Mouse (Mus musculus) bone marrow macrophage, adult 2 months (primary cell): Measurements from ENCODE around the gene Lrrc1. TPM values are rescaled to one million over a fixed set of nuclear protein-coding genes. Genes with fewer than 3 reads are reported as not detected.

ENCODE experiments used
- H3K27ac ChIP-seq: 2 replicates; pipeline ENCODE4 v1.5.1; 2012; ENCODE audit warnings: low read depth, low read length; ENCODE audit not compliant: insufficient read depth
- H3K4me1 ChIP-seq: 2 replicates; pipeline ENCODE4 v1.6.1; 2012; ENCODE audit warnings: low read length; ENCODE audit not compliant: control insufficient read depth, insufficient read depth
- H3K4me3 ChIP-seq: 2 replicates; pipeline ENCODE4 v1.5.1; 2012; ENCODE audit warnings: mild to moderate bottlenecking, low read length, moderate library complexity; ENCODE audit not compliant: insufficient read depth
- CTCF ChIP-seq: IDR thresholded peaks from 2 replicates; pipeline ENCODE4 v1.5.1; 2012; ENCODE audit warnings: low read depth, mild to moderate bottlenecking, low read length, moderate library complexity
- POLR2A ChIP-seq: IDR thresholded peaks from 2 replicates; pipeline ENCODE4 v1.6.1; 2012; ENCODE audit warnings: mild to moderate bottlenecking, low read depth, low read length, borderline replicate concordance
- polyA plus RNA-seq: library from polyadenylated mRNA; stranded (reverse); fragments of >200 nt; gene quantifications from 2 replicates; pipeline ENCODE4 v1.2.4, GENCODE M21; 2012; ENCODE audit not compliant: missing spikeins, insufficient read depth, insufficient read length

Lrrc1 gene
- polyA plus RNA-seq, 1 experiment = 1.6 TPM

DNA sequence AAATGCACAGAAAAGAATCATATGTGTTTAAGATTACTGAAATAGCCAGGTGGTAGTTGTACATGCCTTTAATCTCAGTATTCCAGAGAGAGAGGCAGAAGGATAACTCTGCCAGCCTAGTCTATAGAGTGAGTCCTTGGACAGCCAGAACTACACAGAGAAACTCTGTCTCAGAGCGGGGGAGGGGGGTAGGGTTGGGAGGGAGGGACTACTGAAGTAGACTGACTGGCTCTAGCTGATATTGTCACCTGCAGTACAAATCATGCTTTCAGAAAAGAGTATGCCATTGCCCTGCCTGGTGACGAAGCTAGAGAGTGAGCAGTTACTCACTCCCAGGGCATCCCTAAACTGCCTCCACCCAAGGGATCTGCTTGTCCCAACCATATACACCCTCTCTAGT lies 125.9 kb downstream of the Lrrc1 start:
- Histone ChIP-seq H3K27ac (no peak overlapping the region), H3K4me3 (no peak overlapping the region), H3K4me1 (no peaks in the 10 kb centered on the region)
- TF ChIP-seq CTCF = no peak
- no peak for TF ChIP-seq POLR2A

DNA sequence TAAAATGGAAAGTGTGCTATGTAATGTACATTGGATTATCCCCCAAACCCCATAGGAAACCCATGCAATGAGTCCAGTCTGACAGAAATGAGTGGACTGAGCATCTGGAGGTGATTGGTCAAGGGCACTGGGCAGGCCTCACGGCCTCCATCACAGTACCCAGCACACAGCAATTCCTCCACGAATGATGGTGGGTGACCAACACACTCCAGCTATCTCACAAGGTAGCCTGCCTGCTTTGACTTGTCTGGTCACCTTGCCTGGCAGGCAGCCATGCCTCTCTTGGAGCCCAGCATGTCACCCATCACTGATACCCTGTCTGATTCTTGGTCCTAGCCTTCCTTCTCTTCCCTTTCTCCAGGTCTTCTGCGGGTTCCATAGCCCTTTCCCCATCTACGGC lies 128.2 kb downstream of the Lrrc1 start:
- no peak overlapping the region for H3K27ac ChIP-seq
- H3K4me1 ChIP-seq = no peaks in the 10 kb centered on the region
- H3K4me3 ChIP-seq = no peak overlapping the region
- TF ChIP-seq CTCF (no peak), POLR2A (no peak)

DNA sequence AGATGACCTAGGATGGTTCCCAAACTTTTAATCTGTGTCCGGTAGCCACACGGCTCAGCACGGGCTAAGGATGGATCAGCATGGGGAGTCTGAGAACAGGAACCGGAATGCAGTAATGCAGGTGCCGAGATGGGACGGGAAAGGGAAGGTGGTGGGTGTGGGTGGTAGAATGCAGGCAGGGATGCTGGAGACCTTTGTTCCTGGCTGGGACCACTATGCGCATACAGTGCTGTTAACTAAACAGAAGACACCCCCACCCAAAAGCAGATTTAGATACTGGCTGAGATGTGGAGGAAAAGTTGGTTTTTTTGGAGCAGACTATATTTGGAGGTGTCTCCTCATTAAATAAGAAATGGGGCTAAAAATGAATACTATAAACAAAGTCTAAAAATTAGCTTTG lies 128.7 kb downstream of the Lrrc1 start:
- Histone ChIP-seq H3K27ac (no peak overlapping the region), H3K4me1 (no peaks in the 10 kb centered on the region), H3K4me3 (no peak overlapping the region)
- TF ChIP-seq CTCF = no peak
- TF ChIP-seq POLR2A = no peak

DNA sequence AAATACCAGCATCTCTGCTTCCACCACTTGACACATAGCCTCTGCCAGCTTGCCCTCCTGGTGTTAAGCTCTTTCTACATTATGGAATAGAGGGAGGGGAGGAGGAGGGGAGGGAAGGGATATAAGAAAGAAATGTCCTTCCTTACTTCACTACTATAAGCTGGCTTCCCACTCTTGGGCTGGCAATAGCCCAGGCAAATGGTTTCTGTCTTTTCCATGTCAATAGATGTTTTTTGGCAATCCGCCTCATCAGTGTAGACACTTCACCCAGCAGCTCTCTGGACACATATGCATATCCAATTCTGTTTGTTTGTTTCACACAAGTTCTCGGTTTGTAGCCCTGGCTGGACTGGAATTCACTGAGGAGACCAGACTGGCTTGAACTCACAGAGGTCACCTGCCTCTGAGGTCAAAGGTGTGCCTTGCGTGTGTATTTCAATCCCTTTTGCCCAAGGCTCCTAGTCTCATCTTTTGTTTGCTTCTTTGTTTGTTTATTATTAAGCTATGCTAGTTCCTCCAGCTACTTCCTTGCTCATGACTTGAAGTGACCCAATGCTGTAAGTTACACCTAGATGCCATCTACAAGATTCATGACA lies 132.7 kb downstream of the Lrrc1 start:
- Histone ChIP-seq H3K27ac (no peak overlapping the region), H3K4me1 (no peaks in the 10 kb centered on the region), H3K4me3 (no peak overlapping the region)
- TF ChIP-seq POLR2A = no peak
- TF ChIP-seq CTCF = no peak

DNA sequence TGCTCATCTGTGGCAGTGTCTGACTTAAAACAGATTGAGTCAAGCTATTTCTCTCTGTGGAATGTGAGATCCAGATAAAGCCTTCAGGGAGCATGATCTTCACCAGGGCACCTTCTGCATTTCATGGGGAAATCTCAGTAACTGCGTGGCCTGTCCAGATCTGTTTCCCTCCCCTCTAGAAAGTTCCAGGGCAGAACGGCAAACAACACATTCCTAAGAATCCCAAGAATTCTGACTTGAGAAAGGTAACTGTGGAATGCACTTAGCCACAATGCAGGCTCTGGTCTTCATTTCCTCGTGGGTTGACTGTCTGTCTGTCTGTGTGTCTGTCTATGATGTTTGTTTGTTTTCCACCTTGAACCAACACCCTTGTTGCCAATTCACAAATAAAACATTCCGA lies 133.7 kb downstream of the Lrrc1 start:
- H3K4me1 ChIP-seq = no peaks in the 10 kb centered on the region
- no peak overlapping the region for H3K4me3 ChIP-seq
- H3K27ac ChIP-seq = no peak overlapping the region
- TF ChIP-seq POLR2A = no peak
- TF ChIP-seq CTCF = no peak

DNA sequence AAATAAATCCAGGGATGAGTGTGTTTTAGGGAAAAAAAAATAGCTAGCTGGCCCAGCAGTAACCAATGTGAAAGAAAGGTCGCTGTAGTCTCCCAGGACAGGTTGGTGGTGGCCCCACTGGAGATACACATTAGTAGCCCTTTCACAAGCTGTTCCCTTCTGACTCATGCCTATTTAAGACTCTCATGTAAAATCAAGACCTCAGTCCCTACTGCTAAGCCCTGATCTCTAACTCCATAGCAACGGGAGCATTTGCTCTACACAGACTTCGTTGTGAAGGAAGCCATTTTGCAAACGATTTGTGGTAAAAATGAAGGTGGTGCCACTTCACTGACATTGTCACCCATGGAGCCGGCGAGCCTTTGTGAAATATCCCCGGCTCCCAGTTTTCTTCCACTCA lies 134.1 kb downstream of the Lrrc1 start:
- no peak overlapping the region for H3K4me3 ChIP-seq
- TF ChIP-seq POLR2A = no peak
- TF ChIP-seq CTCF = no peak
- no peaks in the 10 kb centered on the region for H3K4me1 ChIP-seq
- H3K27ac ChIP-seq = no peak overlapping the region

DNA sequence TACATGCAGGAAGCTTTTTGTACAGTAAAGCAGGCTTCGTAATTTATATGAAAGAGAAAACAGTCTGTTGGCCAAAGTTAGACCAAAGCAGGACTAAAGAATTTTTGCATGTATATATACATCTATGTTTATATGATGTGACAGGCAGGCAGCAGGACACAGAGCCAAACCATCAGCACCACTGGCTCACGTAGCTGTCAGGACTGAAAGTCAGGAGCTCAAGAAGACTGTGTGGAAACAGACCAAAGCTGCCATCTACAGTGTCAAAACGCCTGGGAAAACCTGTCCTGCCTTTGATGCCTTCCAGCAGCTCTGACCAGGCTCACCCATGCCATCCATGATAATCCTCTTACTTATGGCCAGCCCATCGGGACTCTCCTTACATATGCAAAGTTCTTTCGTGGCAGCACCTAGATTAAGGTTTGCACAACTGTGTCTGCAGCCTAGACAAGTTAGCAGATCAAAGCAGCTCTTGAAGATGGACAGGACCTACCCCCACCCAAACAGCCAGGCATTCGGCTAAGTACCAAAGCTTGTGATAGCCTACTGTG lies 136.5 kb downstream of the Lrrc1 start:
- Histone ChIP-seq H3K27ac (no peak overlapping the region), H3K4me1 (no peaks in the 10 kb centered on the region), H3K4me3 (no peak overlapping the region)
- TF ChIP-seq CTCF (no peak), POLR2A (no peak)

DNA sequence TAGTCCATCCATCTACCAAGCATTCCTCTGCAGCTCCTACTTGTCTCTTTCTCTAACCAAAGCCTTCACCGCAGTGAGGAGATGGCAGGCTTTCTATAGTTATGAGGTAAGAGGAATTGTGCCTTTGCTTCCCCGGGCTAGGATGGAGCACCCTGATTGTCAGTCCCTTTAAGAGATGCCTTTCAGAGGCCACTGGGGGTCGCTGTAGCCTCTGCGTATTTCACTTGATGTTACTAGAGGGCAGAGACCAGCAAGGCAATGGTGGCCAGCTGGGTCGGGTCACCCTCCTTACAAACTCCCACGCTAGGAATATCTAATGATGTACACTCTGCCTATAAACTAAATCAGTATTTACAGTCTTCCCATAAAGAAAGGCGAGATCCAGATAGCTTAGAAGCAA lies 137.8 kb downstream of the Lrrc1 start:
- H3K27ac ChIP-seq = no peak overlapping the region
- H3K4me1 ChIP-seq = no peaks in the 10 kb centered on the region
- no peak for TF ChIP-seq CTCF
- TF ChIP-seq POLR2A = no peak
- no peak overlapping the region for H3K4me3 ChIP-seq

DNA sequence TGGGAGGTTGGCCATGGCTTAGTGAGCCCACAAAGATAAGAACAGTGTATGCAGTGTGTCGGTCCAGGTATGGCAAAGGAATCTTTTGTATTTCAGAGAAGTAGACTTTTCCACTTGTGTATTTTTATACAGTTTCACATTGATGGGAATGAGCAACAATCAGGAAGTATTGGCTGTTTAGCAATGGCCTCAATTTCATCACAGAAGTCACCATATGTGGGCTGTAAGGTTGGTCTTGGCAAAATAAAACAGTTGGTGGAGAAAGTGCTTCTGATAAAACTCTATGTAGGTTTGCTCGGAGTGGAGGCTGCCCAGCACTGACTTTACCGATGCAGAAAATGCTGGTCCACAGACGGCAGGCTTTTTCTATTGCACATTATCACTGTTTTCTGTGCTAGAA lies 140.2 kb downstream of the Lrrc1 start:
- H3K4me3 ChIP-seq = no peak overlapping the region
- TF ChIP-seq POLR2A (no peak), CTCF (no peak)

DNA sequence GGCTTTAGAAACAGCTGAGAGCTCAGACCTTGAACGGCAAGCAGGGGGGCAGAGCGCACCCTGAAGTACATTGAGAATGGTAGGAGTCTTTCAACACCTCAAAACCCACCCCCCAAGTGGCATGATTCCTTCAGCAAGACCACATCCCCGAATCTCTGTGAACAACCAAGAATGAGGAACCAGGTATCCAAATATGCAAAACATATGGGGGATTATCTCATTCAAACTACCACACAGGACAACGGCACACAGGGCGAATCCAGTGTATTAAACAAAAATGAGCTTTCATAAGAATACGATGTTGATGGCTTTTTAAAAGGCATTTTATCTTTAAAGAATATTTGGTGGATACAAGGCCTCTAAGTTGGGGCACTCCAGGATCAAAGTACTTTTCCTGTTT lies 140.7 kb downstream of the Lrrc1 start:
- no peak for TF ChIP-seq POLR2A
- TF ChIP-seq CTCF = no peak
- H3K4me3 ChIP-seq = no peak overlapping the region
- no peaks in the 10 kb centered on the region for H3K4me1 ChIP-seq
- no peak overlapping the region for H3K27ac ChIP-seq

More for the DNA sequence above, 140.2 kb downstream of the Lrrc1 start:
- Histone ChIP-seq H3K4me1 (no peaks in the 10 kb centered on the region), H3K27ac (no peak overlapping the region)

DNA sequence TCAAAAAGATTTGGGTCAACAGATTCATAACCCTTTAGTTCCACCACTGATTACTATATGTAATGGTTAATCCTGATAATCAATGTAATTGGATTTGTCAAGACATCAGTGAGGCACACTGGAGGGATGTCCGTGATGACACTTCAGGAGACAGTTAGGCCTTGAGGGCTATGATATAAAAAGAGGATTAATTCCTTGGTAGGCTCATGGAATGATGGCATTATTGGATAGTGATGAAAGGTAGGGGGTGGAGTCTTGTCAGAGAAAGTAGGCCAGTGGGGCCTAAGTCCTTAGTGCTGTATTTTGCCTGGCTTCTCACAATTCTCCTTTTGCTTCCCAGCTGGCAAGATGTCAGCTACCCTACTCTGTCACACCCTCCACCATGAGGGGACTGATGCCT lies 141.7 kb downstream of the Lrrc1 start:
- TF ChIP-seq CTCF (no peak), POLR2A (no peak)
- Histone ChIP-seq H3K4me3 (no peak overlapping the region), H3K4me1 (no peaks in the 10 kb centered on the region), H3K27ac (no peak overlapping the region)
